Mouse (Mus musculus) heart, adult 2 months (tissue): ENCODE measurements around the gene Trpc4ap.

ENCODE experiments used
- CTCF ChIP-seq: fragments of 200-600 bp; IDR thresholded peaks from 2 replicates; pipeline ENCODE4 v1.8.1; 2022; ENCODE audit warnings: antibody characterized with exemption, mild to moderate bottlenecking, moderate library complexity
- POLR2A ChIP-seq: fragments of 200-500 bp; IDR thresholded peaks from 2 replicates; pipeline ENCODE4 v1.6.1; 2011; ENCODE audit warnings: mild to moderate bottlenecking, low read depth, low read length, control low read depth; ENCODE audit not compliant: insufficient read depth

DNA sequence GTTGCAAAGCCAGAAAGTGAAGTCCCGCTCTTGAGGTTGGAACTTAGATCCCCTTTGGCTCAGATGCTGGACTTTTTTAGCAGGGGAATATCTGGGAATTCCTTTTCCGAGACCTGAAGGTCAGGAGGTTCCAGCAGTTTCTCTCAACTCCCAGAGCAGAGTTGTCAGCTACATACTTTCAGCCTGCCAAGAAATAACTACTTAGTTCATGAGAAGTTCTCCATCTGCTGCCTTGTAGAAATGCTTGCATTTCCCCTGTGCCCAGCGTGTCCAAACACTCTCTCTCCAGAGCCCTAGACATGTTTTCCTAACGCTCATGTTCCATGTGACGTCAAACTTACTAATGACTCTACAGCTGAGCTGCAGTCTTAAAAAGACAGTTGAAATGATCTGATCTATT lies 42.9 kb upstream of the Trpc4ap start:
- TF ChIP-seq POLR2A, result no peak
- TF ChIP-seq CTCF, result no peak
